Mouse (Mus musculus) lung, embryonic 15.5 days (tissue): ENCODE data around the gene Sh2d1b2. TPM values are rescaled to one million over a fixed set of nuclear protein-coding genes. Genes with fewer than 3 reads are reported as not detected.

Experiments
- ATAC-seq: fragments of 200-750 bp; cut with Nextera tagmentation; 2 replicates; pipeline ENCODE4 v1.8.0; 2017; ENCODE audit warnings: moderate number of reproducible peaks, borderline replicate concordance; ENCODE audit not compliant: low FRiP score, low TSS enrichment; ENCODE audit errors: extremely low read depth
- H3K27ac ChIP-seq: fragments of 300-500 bp; sonication (generic); 2 replicates; pipeline ENCODE4 v1.5.1; 2015; ENCODE audit warnings: moderate library complexity, mild to moderate bottlenecking, inconsistent platforms
- H3K27me3 ChIP-seq: fragments of 300-500 bp; sonication (generic); 2 replicates; pipeline ENCODE4 v1.6.1; 2015; ENCODE audit warnings: inconsistent platforms
- H3K36me3 ChIP-seq: fragments of 300-500 bp; sonication (generic); 2 replicates; pipeline ENCODE4 v1.6.1; 2015; ENCODE audit warnings: inconsistent platforms
- H3K4me1 ChIP-seq: fragments of 300-500 bp; sonication (generic); 2 replicates; pipeline ENCODE4 v1.6.1; 2015; ENCODE audit warnings: inconsistent platforms
- H3K4me2 ChIP-seq: fragments of 300-500 bp; sonication (generic); 2 replicates; pipeline ENCODE4 v1.6.1; 2015; ENCODE audit warnings: inconsistent platforms, mild to moderate bottlenecking, moderate library complexity
- H3K4me3 ChIP-seq: fragments of 300-500 bp; sonication (generic); 2 replicates; pipeline ENCODE4 v1.5.1; 2015; ENCODE audit warnings: mild to moderate bottlenecking, inconsistent platforms
- H3K9ac ChIP-seq: fragments of 300-500 bp; sonication (generic); 2 replicates; pipeline ENCODE4 v1.6.1; 2015; ENCODE audit warnings: inconsistent platforms
- H3K9me3 ChIP-seq: fragments of 300-500 bp; sonication (generic); 2 replicates; pipeline ENCODE4 v1.6.1; 2016; ENCODE audit warnings: inconsistent platforms
- WGBS: fragments of 180-500 bp; shearing (Covaris S2); methylation state at CpG from one replicate; pipeline ENCODE4 v1.1.7; 2015; 5-methylcytosine and 5-hydroxymethylcytosine counted together
- polyA plus RNA-seq: library from polyadenylated mRNA; unstranded; fragments of >200 nt; fragmentation: Nextera tagmentation; extraction: Ambion mirVana; gene quantifications from 2 replicates; pipeline ENCODE4 v1.2.1, GENCODE M21; 2015

Sh2d1b2 gene
- polyA plus RNA-seq, 1 experiment from 2014 or later = 0.21 TPM

DNA sequence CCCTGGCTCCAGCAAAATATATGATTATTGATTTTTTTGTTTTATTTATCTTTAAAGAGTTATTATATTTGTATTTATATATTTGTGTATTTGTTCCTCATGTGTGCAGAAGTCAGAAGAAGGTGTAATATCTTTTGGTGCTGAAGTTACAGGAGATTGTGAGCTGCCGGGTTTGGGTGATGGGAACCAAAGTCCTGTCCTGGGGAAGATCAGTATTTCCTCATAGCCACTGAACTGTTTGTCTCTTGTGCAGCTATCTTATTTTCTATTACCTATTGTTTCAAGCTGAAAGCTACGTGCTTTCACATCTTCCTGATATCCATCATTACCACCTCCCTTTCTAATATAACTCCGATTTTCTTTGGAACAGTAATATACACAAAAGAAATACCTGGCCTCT, 17.0 kb upstream of the Sh2d1b2 start:
- H3K4me2 ChIP-seq = peak overlapping the region; percentile 63
- H3K36me3 ChIP-seq = peaks cover 10% of the 10 kb centered on the region
- no peaks in the 10 kb centered on the region for H3K27me3 ChIP-seq
- WGBS = 72% methylated on average over 3 of the region's 3 CpGs
- no peaks in the 10 kb centered on the region for H3K9me3 ChIP-seq
- peaks cover 8% of the 10 kb centered on the region; the same call in 1 of the 2 replicates for H3K4me1 ChIP-seq
- no peak for ATAC-seq
- H3K9ac ChIP-seq = no peak overlapping the region
- peak overlapping the region; percentile 89 for H3K4me3 ChIP-seq
- H3K27ac ChIP-seq = no peak overlapping the region

DNA sequence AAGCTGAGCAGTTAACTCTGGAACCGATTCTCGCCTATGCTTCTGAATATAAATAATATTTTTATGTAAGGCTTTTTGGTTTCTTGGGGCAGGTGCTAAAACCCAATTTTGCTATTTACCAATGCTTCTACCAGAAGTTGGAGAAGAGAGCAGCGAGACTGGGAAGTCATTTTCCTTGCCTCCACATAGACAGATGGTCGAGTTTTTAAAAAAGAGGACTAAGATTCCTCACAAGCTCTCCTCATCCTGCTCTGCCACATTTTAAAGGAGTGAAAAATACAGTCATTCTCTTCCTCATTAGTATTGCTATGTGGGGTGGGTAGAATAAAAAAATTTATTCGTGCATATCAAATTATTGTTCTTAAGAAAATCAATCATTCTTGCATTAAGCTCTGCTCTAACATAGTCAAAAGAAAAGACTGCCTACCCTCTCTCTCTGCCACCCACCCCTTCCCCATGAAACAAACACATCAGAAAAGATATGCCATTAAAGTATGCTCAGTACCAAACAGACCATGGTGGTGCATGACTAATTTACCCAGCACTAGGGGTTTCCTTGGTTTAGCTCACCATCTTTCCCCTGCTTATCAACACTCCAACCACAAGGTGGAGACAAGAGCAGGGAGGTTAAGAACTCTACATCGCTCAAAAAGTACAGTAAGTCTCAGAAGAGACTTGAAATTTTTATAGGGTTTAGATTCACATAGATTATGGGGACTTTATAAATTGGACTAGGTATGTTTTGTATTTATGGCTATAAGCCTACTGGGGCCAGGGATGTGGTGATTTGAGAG, 14.3 kb upstream of the Sh2d1b2 start:
- WGBS = 69% methylated on average over 6 of the region's 6 CpGs
- Histone ChIP-seq H3K36me3 (no peaks in the 10 kb centered on the region), H3K9me3 (no peaks in the 10 kb centered on the region), H3K4me1 (peaks cover 7% of the 10 kb centered on the region; the same call in 1 of the 2 replicates), H3K27me3 (no peaks in the 10 kb centered on the region; the same call in 1 of the 2 replicates), H3K9ac (no peak overlapping the region), H3K27ac (no peak overlapping the region), H3K4me3 (no peak overlapping the region), H3K4me2 (no peak overlapping the region)
- ATAC-seq = no peak

DNA sequence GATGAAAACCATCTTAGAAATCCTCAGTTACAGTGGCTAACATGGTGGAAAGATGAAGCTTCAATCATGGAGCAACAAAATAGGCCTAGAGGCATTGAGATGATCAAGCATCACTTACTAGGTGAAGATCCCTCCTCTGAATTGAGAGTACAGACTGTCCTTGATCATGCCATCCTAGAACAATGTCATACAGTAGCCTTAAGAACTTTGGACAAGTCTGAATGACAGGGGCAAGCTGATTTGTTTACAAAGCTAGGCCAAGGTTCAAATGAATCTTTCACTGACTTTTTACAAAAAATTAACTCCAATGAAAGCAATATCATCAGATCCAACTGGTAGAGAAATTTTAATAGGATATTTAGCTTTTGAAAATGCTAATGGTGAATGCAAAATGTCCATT, 12.2 kb upstream of the Sh2d1b2 start:
- Histone ChIP-seq H3K4me2 (no peak overlapping the region), H3K4me1 (no peaks in the 10 kb centered on the region), H3K27ac (no peak overlapping the region), H3K9ac (no peak overlapping the region), H3K36me3 (no peaks in the 10 kb centered on the region), H3K27me3 (no peaks in the 10 kb centered on the region; the same call in 1 of the 2 replicates), H3K9me3 (no peaks in the 10 kb centered on the region), H3K4me3 (no peak overlapping the region)
- no peak for ATAC-seq

- no peak for ATAC-seq
- no peaks in the 10 kb centered on the region; the same call in 1 of the 2 replicates for H3K27me3 ChIP-seq
- H3K4me1 ChIP-seq = no peaks in the 10 kb centered on the region
- no peaks in the 10 kb centered on the region for H3K36me3 ChIP-seq
- H3K4me3 ChIP-seq = no peak overlapping the region
- H3K27ac ChIP-seq = no peak overlapping the region
- H3K4me2 ChIP-seq = no peak overlapping the region
- H3K9me3 ChIP-seq = no peaks in the 10 kb centered on the region
- WGBS = 65% methylated on average over 2 of the region's 2 CpGs
- no peak overlapping the region for H3K9ac ChIP-seq
These were observed 9.3 kb upstream of the Sh2d1b2 start for GRCm38 (mm10) chr1:170223276-170223675.

- Histone ChIP-seq H3K9me3 (no peaks in the 10 kb centered on the region), H3K36me3 (no peaks in the 10 kb centered on the region), H3K4me3 (no peak overlapping the region), H3K4me2 (no peak overlapping the region), H3K27me3 (no peaks in the 10 kb centered on the region), H3K4me1 (no peaks in the 10 kb centered on the region), H3K27ac (no peak overlapping the region), H3K9ac (no peak overlapping the region)
- WGBS = 75% methylated on average over 3 of the region's 3 CpGs
- ATAC-seq = no peak
These were observed 12.5 kb downstream of the Sh2d1b2 start for GRCm38 (mm10) chr1:170245016-170245415.

DNA sequence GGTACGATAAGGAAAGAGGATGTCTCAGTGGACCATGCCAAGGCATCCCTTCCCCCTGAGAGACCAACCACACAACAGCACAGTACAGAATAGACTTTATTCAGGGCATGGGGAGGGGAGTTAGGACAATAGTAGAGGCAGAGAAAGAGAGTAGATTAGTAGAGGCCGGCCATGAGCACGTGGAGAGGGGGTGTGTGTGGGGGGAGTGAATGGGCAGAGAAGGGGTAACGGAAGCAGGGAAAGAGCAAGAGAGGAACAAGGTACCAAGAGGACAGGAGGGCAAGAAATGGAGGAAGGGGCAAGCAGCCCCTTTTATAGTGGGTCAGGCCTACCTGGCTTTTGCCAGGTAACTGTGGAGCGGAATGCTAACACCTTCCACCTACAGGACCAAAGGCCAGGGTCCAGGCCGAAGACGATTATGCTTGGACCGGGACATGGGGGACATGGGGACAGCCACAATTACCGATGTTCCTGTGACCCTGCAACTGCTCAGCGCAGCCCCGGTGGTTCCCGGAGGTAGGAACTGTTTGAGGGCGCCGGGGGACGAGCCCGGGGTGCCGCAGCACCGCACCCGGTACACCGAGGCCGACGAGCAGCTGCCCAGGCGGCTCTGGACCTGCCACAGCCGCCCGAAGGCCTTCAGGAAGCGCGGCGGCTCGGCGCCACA, 22.5 kb downstream of the Sh2d1b2 start:
- H3K9ac ChIP-seq = peak overlapping the region; percentile 61
- no peaks in the 10 kb centered on the region for H3K9me3 ChIP-seq
- peak overlapping the region; percentile 65 for H3K4me3 ChIP-seq
- peak overlapping the region; percentile 73 for H3K4me2 ChIP-seq
- ATAC-seq = peak; percentile 59; the same call in 1 of the 2 replicates
- no peaks in the 10 kb centered on the region for H3K4me1 ChIP-seq
- 30% methylated on average over 30 of the region's 30 CpGs for WGBS
- H3K27me3 ChIP-seq = no peaks in the 10 kb centered on the region
- no peaks in the 10 kb centered on the region for H3K36me3 ChIP-seq
- H3K27ac ChIP-seq = no peak overlapping the region

DNA sequence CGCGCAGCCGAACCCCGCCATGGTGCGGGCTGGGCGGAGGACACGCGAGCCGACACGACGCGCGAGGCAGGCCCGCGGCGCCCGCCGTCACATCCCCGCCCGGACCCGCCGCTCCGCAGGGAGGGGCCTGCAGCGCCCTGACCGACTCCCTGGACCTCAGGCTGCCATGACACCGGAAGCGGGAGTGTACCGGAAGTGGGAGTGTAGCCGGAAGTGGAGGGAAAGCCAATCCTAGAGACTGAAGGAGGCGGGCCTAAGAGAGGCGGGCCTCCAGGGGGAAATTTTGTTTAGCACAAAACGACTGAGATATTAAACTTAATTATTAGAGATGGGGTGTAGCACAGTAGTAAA, 23.0 kb downstream of the Sh2d1b2 start:
- H3K36me3 ChIP-seq = no peaks in the 10 kb centered on the region
- 5% methylated on average over 32 of the region's 32 CpGs for WGBS
- H3K9ac ChIP-seq = peak overlapping the region; percentile 61
- no peaks in the 10 kb centered on the region for H3K9me3 ChIP-seq
- peak overlapping the region; percentile 73 for H3K4me2 ChIP-seq
- peak overlapping the region; percentile 65 for H3K4me3 ChIP-seq
- ATAC-seq = peak; percentile 96
- no peaks in the 10 kb centered on the region for H3K27me3 ChIP-seq
- H3K27ac ChIP-seq = no peak overlapping the region
- no peaks in the 10 kb centered on the region for H3K4me1 ChIP-seq

DNA sequence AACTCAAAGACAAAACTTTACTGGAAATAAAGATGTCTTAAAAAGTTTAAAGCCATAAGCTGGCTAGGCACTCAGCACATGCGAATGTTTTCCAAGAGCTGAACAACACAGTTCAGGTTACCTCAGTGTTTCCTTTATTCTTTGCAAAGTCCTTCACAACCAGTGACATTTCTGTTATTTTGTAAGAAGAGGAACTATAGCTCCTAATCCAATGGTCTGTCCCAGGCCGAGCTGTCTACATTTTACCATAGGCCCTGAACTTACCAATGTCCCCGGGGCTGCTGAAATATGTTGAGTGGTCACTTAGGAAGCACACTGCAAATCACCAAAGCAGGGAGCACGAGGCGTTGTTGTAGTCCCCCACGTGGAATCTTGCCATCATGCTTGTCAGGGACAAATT, 37.7 kb downstream of the Sh2d1b2 start:
- Histone ChIP-seq H3K4me2 (no peak overlapping the region), H3K4me3 (no peak overlapping the region), H3K9me3 (no peaks in the 10 kb centered on the region), H3K9ac (no peak overlapping the region), H3K27ac (no peak overlapping the region), H3K4me1 (no peaks in the 10 kb centered on the region), H3K27me3 (no peaks in the 10 kb centered on the region), H3K36me3 (no peaks in the 10 kb centered on the region)
- ATAC-seq = no peak
- WGBS = 76% methylated on average over 6 of the region's 6 CpGs

- Histone ChIP-seq H3K36me3 (no peaks in the 10 kb centered on the region), H3K4me3 (no peak overlapping the region), H3K9ac (no peak overlapping the region), H3K27ac (no peak overlapping the region), H3K4me2 (no peak overlapping the region), H3K4me1 (no peaks in the 10 kb centered on the region), H3K27me3 (no peaks in the 10 kb centered on the region), H3K9me3 (no peaks in the 10 kb centered on the region)
- no peak for ATAC-seq
- WGBS = 72% methylated on average over 4 of the region's 4 CpGs
These were observed 38.1 kb downstream of the Sh2d1b2 start for GRCm38 (mm10) chr1:170270696-170271095.

- Histone ChIP-seq H3K27me3 (no peaks in the 10 kb centered on the region), H3K4me1 (no peaks in the 10 kb centered on the region), H3K36me3 (no peaks in the 10 kb centered on the region), H3K4me2 (no peak overlapping the region), H3K9me3 (no peaks in the 10 kb centered on the region), H3K9ac (no peak overlapping the region), H3K4me3 (no peak overlapping the region), H3K27ac (no peak overlapping the region)
- ATAC-seq = no peak
These were observed 40.7 kb downstream of the Sh2d1b2 start for GRCm38 (mm10) chr1:170273252-170273651.

DNA sequence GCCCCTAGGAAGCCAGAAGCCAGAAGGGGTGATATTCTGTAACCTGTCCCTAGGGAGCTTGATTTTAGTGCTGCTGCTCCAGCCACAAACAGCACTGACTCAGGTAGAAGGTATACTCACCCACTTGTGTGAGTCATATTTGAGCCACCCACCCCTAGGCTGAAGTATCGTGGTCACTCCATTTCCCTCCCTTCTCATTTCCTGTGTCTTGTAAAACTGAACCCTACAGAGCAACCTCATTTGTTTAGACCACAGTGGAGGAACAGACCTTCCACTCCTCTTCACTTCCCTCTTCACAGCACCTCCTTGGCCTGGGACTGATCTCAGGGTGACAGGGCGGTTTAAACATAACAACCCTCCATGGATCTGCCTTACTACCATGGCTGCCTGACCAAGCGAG, 44.5 kb downstream of the Sh2d1b2 start, which contains the start of gene Sh2d1b1:
Sh2d1b1 (plus strand) TSS at position 305 of the 400 bp plus-strand sequence.
- no peaks in the 10 kb centered on the region for H3K4me1 ChIP-seq
- no peak within 1 kb of the TSS for H3K4me2 ChIP-seq
- WGBS = 58% methylated on average over 3 of the region's 3 CpGs
- no peaks in the 10 kb centered on the region for H3K9me3 ChIP-seq
- ATAC-seq = no peak
- no peak within 1 kb of the TSS for H3K27ac ChIP-seq
- no peak within 1 kb of the TSS for H3K4me3 ChIP-seq
- no peaks in the 10 kb centered on the region for H3K36me3 ChIP-seq
- H3K9ac ChIP-seq = no peak within 1 kb of the TSS
- no peaks in the 10 kb centered on the region for H3K27me3 ChIP-seq

DNA sequence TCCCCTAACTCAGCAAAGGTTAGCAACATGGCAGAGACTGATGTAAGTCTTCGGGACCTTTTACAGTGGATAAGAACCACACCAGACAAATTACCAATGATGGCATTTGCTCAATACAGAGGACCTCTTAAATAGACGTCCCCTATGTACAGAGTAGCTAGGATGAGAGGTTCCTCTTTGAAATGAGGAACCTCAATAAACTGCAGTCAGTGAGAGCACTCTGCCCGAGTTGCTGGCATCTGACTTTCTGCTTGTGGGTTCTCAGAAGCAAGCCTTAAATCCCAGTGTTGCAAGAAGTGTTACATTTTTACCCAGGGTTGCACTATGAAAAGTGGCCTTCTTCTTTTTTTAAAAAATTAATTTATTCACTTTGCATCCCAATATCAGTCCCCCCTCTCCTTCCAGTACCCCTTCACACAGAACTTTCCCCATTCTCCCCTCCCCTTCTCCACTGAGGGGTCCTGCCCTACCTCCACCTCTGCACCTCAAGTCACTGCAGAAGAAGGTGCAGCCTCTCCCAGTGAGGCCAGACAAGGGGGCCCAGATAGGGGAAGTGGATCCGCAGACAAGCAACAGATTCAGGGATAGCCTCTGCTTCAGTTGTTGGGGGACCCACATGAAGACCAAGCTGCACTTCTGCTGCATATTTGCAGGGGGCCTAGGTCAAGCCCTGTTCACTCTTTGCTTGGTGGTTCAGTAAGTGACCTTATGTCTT, 50.0 kb downstream of the Sh2d1b2 start:
- Histone ChIP-seq H3K36me3 (no peaks in the 10 kb centered on the region), H3K9me3 (no peaks in the 10 kb centered on the region), H3K27me3 (no peaks in the 10 kb centered on the region), H3K4me1 (no peaks in the 10 kb centered on the region), H3K9ac (no peak overlapping the region), H3K4me2 (no peak overlapping the region), H3K27ac (no peak overlapping the region), H3K4me3 (no peak overlapping the region)
- no peak for ATAC-seq
- 66% methylated on average over 4 of the region's 4 CpGs for WGBS
